Mouse (Mus musculus): ENCODE results near the gene Cops4.

Gene Cops4

GRCm38 (mm10) chr5:100581622-100582434, 63.7 kb downstream of the Cops4 start:
- DNase-seq (ENCODE audit: low spot score) = no peak

GRCm38 (mm10) chr5:100582435-100582826, 64.3 kb downstream of the Cops4 start:
- no peak for DNase-seq (ENCODE audit: low spot score)

GRCm38 (mm10) chr5:100583066-100583465, 65.0 kb downstream of the Cops4 start:
- no peak for DNase-seq (ENCODE audit: low spot score)

GRCm38 (mm10) chr5:100585206-100585644, 67.1 kb downstream of the Cops4 start:
- DNase-seq (ENCODE audit: low spot score) = no peak

GRCm38 (mm10) chr5:100585657-100586056, 67.5 kb downstream of the Cops4 start:
- no peak for DNase-seq (ENCODE audit: low spot score)

- DNase-seq (ENCODE audit: low spot score) = no peak
Observed at GRCm38 (mm10) chr5:100587136-100587535, 69.0 kb downstream of the Cops4 start.

- DNase-seq (ENCODE audit: low spot score) = no peak
Observed at GRCm38 (mm10) chr5:100587626-100588025, 69.5 kb downstream of the Cops4 start.

- DNase-seq (ENCODE audit: low spot score) = no peak
Observed at GRCm38 (mm10) chr5:100590505-100590904, 72.4 kb downstream of the Cops4 start.

- no peak for DNase-seq (ENCODE audit: low spot score)
Observed at GRCm38 (mm10) chr5:100594803-100595467, 76.8 kb downstream of the Cops4 start.

GRCm38 (mm10) chr5:100595999-100596398, 77.9 kb downstream of the Cops4 start:
- DNase-seq (ENCODE audit: low spot score) = no peak
